In the genomic region with DNA sequence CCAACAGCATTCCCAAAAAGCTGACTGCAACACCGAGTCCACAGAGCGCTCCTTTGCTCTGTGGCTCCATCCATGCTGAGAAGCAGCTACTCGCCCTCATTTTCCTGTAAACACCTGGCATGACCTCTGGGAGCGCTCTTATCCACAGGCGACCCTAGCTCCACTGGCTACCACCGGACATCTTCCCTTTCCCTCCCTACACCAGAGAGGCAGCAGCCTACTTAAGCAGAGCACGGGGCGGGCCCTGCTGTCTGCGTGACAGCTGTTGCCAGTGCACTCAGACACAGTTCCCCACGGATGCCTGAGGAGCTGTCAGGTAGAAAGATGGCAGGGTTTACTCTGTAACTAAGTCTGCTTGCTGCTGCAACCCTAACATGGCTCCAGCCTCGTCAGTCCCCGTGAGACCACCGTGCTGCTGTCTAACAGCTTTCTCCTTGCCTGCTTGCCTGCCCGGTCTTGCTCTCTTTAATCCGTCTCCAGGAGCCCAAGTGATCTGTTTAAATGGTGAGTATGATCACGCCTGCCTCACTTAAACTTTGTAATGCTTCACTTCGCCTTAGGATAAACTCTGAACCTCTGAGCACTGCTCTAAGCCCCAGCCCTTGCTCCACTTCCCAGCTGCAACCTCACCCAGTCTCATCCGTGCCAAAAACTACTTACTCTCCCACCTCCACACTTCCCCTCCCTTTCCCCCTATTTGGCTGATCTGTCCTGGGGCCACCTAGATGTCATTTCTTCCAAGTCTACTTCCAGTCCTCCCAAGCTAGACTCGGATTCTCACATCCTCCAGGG, we compare ENCODE assay signal across 8 mouse cellular contexts. TPM values are rescaled to one million over a fixed set of nuclear protein-coding genes. Genes with fewer than 3 reads are reported as not detected.
DNase-seq lines count a peak whose midpoint lies in the region; ATAC-seq lines count a peak whose summit lies in the region.

No protein-coding gene starts in this region.

- H3K27me3 ChIP-seq in hindbrain, embryonic 12.5 days: no peaks in the 10 kb centered on the region
- H3K27me3 ChIP-seq in limb, embryonic 13.5 days: no peaks in the 10 kb centered on the region
- no peaks in the 10 kb centered on the region for H3K27me3 ChIP-seq in stomach, embryonic 16.5 days (ENCODE audit: control insufficient read depth, insufficient read depth, low read length)

- H3K9me3 ChIP-seq in hindbrain, embryonic 12.5 days (replicated peaks): no peaks in the 10 kb centered on the region
- no peaks in the 10 kb centered on the region for H3K9me3 ChIP-seq in limb, embryonic 13.5 days
- no peaks in the 10 kb centered on the region for H3K9me3 ChIP-seq in stomach, embryonic 16.5 days (replicated peaks; ENCODE audit: control insufficient read depth, low read length)

- no peak overlapping the region for H3K27ac ChIP-seq in hindbrain, embryonic 12.5 days
- H3K27ac ChIP-seq in limb, embryonic 13.5 days: no peak overlapping the region
- H3K27ac ChIP-seq in stomach, embryonic 16.5 days (ENCODE audit: low read length): no peak overlapping the region

- H3K4me2 ChIP-seq in hindbrain, embryonic 12.5 days (replicated peaks): no peak overlapping the region; the same call in 1 of the 2 replicates
- H3K4me2 ChIP-seq in limb, embryonic 13.5 days (replicated peaks): 0 out of 2 replicates have a peak overlapping the region, but pooled peaks have one; percentile 19
- H3K4me2 ChIP-seq in stomach, embryonic 16.5 days (ENCODE audit: low read depth, low read length): no peak overlapping the region

- peak; percentile 38; the same call in 1 of the 2 replicates for ATAC-seq in hindbrain, embryonic 12.5 days (ENCODE audit: low FRiP score)
- ATAC-seq in limb, embryonic 13.5 days (ENCODE audit: low FRiP score, low read depth): 0 out of 2 replicates have a peak, but pooled peaks have one; percentile 11
- no peak; the same call in 1 of the 2 replicates for ATAC-seq in stomach, embryonic 16.5 days (ENCODE audit: insufficient read depth, low FRiP score)
- no peak for ATAC-seq in activated CD4-positive, CD25-positive, alpha-beta regulatory T cell, adult 4 months

- no peak overlapping the region for H3K4me3 ChIP-seq in hindbrain, embryonic 12.5 days
- no peak overlapping the region for H3K4me3 ChIP-seq in limb, embryonic 13.5 days
- no peak overlapping the region for H3K4me3 ChIP-seq in stomach, embryonic 16.5 days (replicated peaks; ENCODE audit: low read length)

- WGBS in hindbrain, embryonic 12.5 days: 38% methylated on average over 19 of the region's 19 CpGs
- WGBS in limb, embryonic 13.5 days: 40% methylated on average over 19 of the region's 19 CpGs
- 32% methylated on average over 19 of the region's 19 CpGs for WGBS in stomach, embryonic 16.5 days

- H3K9ac ChIP-seq in hindbrain, embryonic 12.5 days: peak overlapping the region; percentile 27; the same call in 1 of the 2 replicates
- H3K9ac ChIP-seq in limb, embryonic 13.5 days: no peak overlapping the region
- H3K9ac ChIP-seq in stomach, embryonic 16.5 days (ENCODE audit: low read length): peak overlapping the region; percentile 14; the same call in 1 of the 2 replicates

- peaks cover 15% of the 10 kb centered on the region for H3K36me3 ChIP-seq in hindbrain, embryonic 12.5 days
- peaks cover 26% of the 10 kb centered on the region for H3K36me3 ChIP-seq in limb, embryonic 13.5 days
- H3K36me3 ChIP-seq in stomach, embryonic 16.5 days (ENCODE audit: control insufficient read depth, insufficient read depth, low read length): peaks cover 6% of the 10 kb centered on the region; the same call in 1 of the 2 replicates

- peak; percentile 91 for DNase-seq in heart, adult 11 months
- DNase-seq in heart, adult 8-10 months (ENCODE audit: low spot score): no peak
- DNase-seq in brain, adult 2 months (ENCODE audit: low read depth, low spot score): peak; percentile 48
- no peak for DNase-seq in right cerebral cortex, postnatal 25 days

- peaks cover 7% of the 10 kb centered on the region for H3K4me1 ChIP-seq in hindbrain, embryonic 12.5 days
- H3K4me1 ChIP-seq in limb, embryonic 13.5 days: no peaks in the 10 kb centered on the region
- H3K4me1 ChIP-seq in stomach, embryonic 16.5 days (ENCODE audit: control insufficient read depth, insufficient read depth, low read length): peaks cover 9% of the 10 kb centered on the region; the same call in 1 of the 2 replicates

RNA-seq across cellular contexts. Expression of gene Slc25a28, which starts 12.3 kb away (rescaled TPM):
- total RNA-seq in heart, adult 8-10 months (2022): 10 to 100 TPM; 24.8 to 29.5 (median 27.4) TPM
- 17.0 and 17.4 TPM in 2 replicates for polyA plus RNA-seq in hindbrain, embryonic 12.5 days (2016; fragmentation: Nextera tagmentation; extraction: Ambion mirVana)
- 12.2 and 14.2 TPM in 2 replicates for polyA plus RNA-seq in limb, embryonic 13.5 days (2015; fragmentation: Nextera tagmentation; extraction: Ambion mirVana)
- polyA plus RNA-seq in stomach, embryonic 16.5 days (2015; fragmentation: Nextera tagmentation; extraction: Ambion mirVana): 11.2 and 13.1 TPM in 2 replicates
- polyA plus RNA-seq in activated CD4-positive, CD25-positive, alpha-beta regulatory T cell, adult 4 months (2017; shearing (Covaris generic)): 10 to 100 TPM in 1 of 2 experiments, 1 to 10 TPM in 1; 8.3 to 10.8 TPM

RNA-seq across cellular contexts. Expression of gene Entpd7, which starts 27.1 kb away (rescaled TPM):
- 1 to 10 TPM; 1.6 to 2.6 (median 2.1) TPM for total RNA-seq in heart, adult 8-10 months (2022)
- 10.5 and 12.5 TPM in 2 replicates for polyA plus RNA-seq in hindbrain, embryonic 12.5 days (2016; fragmentation: Nextera tagmentation; extraction: Ambion mirVana)
- 11.2 and 12.4 TPM in 2 replicates for polyA plus RNA-seq in limb, embryonic 13.5 days (2015; fragmentation: Nextera tagmentation; extraction: Ambion mirVana)
- 14.6 and 15.3 TPM in 2 replicates for polyA plus RNA-seq in stomach, embryonic 16.5 days (2015; fragmentation: Nextera tagmentation; extraction: Ambion mirVana)
- polyA plus RNA-seq in activated CD4-positive, CD25-positive, alpha-beta regulatory T cell, adult 4 months (2017; shearing (Covaris generic)): 1 to 10 TPM; 8.0 TPM

RNA-seq across cellular contexts. Expression of gene Nkx2-3, which starts 50.2 kb away (rescaled TPM):
- total RNA-seq in heart, adult 8-10 months (2022): not detected
- polyA plus RNA-seq in hindbrain, embryonic 12.5 days (2016; fragmentation: Nextera tagmentation; extraction: Ambion mirVana): 0.21 and 0.22 TPM in 2 replicates
- not detected in 2 replicates for polyA plus RNA-seq in limb, embryonic 13.5 days (2015; fragmentation: Nextera tagmentation; extraction: Ambion mirVana)
- polyA plus RNA-seq in stomach, embryonic 16.5 days (2015; fragmentation: Nextera tagmentation; extraction: Ambion mirVana): 7.2 and 11.1 TPM in 2 replicates
- polyA plus RNA-seq in activated CD4-positive, CD25-positive, alpha-beta regulatory T cell, adult 4 months (2017; shearing (Covaris generic)): not detected

Comparison
In these comparisons a context has a peak if more than half of its experiments do, and no peak if none do; other contexts are left out.
1. DNase-seq: peak in heart, adult 11 months (single experiment) and brain, adult 2 months (single experiment); none in heart, adult 8-10 months (single experiment) and right cerebral cortex, postnatal 25 days (single experiment).
2. ATAC-seq: peak in hindbrain, embryonic 12.5 days (single experiment) and limb, embryonic 13.5 days (single experiment); none in stomach, embryonic 16.5 days (single experiment) and activated CD4-positive, CD25-positive, alpha-beta regulatory T cell, adult 4 months (single experiment).